Mouse (Mus musculus) brain, adult 10 weeks (tissue): ENCODE measurements around the gene Disp2. TPM values are rescaled to one million over a fixed set of nuclear protein-coding genes. Genes with fewer than 3 reads are reported as not detected.

ENCODE experiments used
- polyA plus RNA-seq: library from polyadenylated mRNA; stranded (reverse); fragments of 350-450 nt; fragmentation: Illumina TruSeq; extraction: RNeasy Lipid Tissue Mini Kit (QIAGEN cat#74804); gene quantifications from one replicate; pipeline ENCODE4 v1.2.3, GENCODE M21; 2015; ENCODE audit warnings: low read depth, low replicate concordance

Disp2 gene
- 137 TPM for polyA plus RNA-seq

DNA sequence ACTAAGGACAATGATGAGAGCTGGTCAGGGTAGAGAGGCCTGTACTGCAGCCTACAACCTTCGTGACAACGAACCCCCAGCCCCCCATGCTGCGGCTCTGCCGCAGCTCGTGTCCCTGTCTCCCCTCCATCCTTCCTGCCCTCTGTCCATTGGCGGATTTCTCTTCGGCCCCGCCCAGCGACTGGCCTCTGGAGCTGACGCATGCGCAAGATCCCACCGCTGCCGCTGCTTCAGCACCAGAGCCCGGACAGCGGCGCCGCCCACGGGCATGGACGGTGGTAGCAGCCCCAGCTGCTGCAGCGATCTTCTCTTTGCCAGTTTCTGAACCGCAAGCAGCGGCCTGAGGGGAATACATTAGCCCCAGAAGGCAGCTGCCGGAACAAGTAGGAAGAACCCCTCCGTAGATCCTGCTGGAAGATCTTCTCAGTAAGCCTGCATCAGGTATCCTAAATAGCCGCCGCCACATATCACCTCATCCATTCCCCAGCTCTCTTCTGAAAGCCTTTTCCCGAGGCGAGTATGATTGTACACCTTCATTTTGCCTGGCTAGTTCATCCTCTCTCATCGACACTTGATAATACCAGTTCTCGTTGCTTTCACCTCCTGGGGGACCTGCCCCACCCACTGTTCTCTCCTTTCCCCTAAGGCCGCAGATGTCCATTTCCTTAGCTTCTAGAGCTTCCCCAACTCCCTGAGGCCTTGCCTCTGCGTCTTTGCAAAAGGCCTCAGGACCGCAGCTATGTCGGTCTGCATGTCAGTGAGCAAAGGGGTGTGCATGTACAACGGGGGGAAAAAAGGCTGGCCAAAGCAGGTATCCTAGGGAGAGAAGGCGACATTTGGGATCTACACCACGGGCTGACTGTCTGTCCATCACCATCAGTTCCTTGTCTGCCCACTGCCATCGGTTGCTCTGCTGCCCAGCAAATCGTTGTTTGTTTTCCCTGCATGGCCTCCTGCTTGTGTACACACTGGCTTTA lies at the start of gene Disp2:
TSS of gene Disp2 (plus strand) at position 216 of the 977 bp plus-strand sequence.

DNA sequence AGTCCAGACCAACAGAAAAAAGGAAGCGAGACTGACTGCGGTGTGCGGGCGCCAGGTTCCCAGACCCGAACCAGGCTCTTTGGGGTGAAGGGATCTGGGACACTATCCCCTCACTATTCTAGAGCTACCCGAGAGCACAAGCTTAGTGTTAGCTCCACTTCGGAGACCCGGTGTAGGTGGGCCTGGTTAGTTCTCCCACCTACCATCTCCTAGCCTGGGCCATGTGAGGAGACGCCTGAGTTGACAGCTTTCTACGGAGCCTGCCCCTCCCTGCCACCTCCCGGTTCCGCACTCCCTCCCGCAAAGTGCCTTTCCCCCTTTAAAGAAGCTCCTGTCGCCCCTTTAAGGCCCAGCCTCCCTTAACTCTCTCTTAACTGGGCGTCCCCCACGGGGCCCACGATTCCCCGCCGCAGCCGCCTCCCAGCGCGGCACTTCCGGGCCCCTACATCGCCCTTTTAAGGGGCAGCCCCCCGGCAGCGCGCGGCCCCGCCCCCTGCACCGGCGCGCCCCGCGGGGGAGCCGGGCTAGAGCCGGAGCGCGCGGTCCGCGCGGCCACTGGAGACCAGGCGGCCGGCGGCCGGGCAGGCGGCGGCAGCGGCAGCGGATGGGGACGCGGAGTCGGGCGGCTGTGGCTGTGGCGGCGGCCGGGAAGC lies 34.2 kb upstream of the Disp2 start, which contains the start of gene Inafm2:
TSS of gene Inafm2 (plus strand) at position 527 of the 653 bp plus-strand sequence.

DNA sequence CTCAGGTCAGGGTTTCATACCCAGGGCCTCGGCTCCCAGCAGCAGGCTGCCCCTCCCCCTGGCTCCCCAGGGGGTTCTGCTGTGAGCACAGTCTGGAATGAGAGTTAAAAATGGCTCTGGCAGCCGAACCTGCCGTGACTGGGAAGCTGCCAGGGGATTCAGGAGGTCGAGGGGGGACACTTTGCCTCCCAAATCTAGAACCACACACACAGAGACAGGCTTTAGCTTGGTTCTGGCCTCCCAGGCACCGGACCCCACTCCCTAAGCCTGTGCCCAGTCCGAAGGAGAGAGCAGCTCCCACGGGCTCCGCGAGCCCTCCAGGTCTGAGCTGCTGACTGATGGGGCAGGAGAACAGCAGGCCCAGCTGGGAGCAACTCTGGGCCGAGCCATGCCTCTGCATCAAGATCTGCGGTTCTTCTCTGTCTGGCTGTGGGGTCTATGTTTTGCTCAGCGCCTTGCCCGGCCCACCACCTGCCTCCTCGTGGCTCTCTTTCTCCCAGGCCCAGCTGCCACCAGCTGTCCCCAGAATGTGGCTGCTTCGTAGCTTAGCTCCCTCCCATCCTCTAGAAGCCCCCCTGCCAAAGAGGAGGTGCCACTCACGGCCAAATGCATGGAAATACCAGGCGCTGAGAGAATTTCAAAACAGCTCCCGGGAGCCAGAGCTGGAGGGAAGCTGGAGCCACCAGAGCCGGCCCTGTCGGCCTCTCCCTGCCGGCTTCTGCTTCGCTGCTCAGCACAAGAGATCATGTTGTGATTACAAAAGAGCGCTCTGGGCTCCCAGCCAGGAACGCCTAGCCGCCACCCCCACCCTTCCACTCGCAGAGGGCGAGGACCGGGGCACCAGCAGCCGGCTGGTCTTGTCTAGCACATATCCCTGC lies 17.4 kb upstream of the Disp2 start, which contains the start of gene Ccdc9b:
TSS of gene Ccdc9b (minus strand) at position 756 of the 878 bp plus-strand sequence.

DNA sequence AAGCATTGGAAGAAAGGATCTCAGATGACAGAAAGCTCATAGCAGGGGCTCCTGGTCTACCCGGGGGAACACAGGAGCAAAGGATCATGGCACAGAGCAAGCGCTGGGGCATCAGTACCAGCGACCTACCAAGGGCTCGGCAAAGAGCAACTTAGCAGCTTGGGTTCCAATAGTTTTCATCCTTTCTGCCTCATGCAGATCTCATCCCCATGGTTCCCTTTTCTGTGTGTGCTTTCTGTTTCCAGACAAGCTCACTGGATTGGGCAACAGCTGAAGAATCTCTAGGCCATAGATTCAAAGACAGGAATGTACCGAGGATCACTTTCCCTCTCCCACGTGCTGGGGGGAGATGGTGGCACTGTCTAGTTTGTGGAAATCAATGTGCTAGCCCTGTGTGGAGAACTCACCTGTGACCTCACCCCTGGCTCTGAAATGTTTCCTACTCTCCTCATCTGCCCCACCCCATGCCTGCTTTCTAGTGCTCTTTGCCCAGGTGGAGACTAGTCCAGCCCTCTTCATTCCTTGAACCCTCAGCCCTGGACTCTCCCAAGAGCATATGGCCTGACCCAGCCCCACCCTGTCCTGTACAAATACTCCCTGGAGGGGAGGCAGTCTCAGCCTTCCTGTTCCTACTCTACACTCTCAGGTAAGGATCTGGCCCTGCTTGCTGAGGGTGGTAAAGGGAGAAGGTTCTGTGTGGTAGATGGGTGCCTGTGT lies 7.2 kb upstream of the Disp2 start, which contains the start of gene Phgr1:
TSS of gene Phgr1 (plus strand) at position 612 of the 717 bp plus-strand sequence.

DNA sequence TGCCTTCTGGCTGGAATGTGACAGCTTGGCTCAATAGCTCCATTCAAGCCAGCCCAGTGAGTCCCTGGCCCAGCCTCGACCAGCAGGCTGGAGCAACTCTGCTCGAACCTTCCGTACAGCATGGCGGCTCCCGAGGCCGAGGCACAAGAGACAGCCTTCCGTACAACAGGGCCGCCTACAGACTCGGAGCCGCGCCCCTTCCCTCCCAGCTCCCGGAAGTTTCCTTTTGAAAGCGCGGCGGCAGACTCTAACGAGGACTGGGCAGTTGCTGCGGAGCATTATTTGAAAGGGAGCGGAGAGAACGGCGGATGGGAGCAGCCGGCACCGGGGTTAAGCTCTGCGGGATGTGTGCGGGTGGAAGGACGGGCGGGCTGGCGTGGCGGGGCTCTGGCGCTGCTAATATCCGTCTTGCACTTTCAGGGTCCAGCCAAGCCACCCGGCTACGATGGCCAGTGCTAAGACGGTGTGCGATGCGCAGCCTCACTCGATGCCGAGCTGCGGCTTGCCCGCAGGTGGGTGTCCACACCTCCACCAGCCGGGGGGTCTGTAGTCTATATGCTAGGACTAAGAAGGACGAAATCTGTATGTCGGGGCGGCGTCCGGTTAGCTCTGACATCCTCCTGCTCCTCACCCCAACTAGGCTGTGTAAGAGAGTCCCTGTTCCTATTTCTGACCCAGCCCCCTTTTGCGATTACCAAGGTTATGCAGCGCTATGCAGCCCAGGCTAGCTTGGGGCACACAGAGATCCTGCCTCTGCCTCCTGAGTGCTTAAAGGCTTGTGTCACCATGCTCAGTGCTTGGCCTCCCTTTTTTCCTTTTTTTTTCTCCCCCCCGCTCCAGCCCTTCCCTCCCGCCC lies 34.7 kb downstream of the Disp2 start, which contains the start of gene Knstrn:
TSS of gene Knstrn (plus strand) at position 23 of the 856 bp plus-strand sequence.

Other genes with a start within 250 kb of the Disp2 start
- gene Bmf, start 230.0 kb upstream of the Disp2 start, polyA plus RNA-seq = 4.3 TPM
- 1.3 TPM for gene Bub1b, start 181.5 kb upstream of the Disp2 start, polyA plus RNA-seq
- gene Pak6, start 116.4 kb upstream of the Disp2 start, polyA plus RNA-seq = 31.5 TPM
- 15.3 TPM for gene Ankrd63, start 75.8 kb upstream of the Disp2 start, polyA plus RNA-seq
- gene Plcb2, start 51.3 kb upstream of the Disp2 start, polyA plus RNA-seq = 2.4 TPM
- 25.2 TPM for gene Inafm2, start 34.0 kb upstream of the Disp2 start, polyA plus RNA-seq
- gene Ccdc9b, start 17.1 kb upstream of the Disp2 start, polyA plus RNA-seq = 4.2 TPM
- not detected for gene Phgr1, start 7.0 kb upstream of the Disp2 start, polyA plus RNA-seq
- gene Knstrn, start 34.3 kb downstream of the Disp2 start, polyA plus RNA-seq = 2.0 TPM
- gene Ivd, start 82.2 kb downstream of the Disp2 start, polyA plus RNA-seq = 84.6 TPM
- gene Bahd1, start 120.7 kb downstream of the Disp2 start, polyA plus RNA-seq = 16.6 TPM
- 2.5 TPM for gene Chst14, start 146.8 kb downstream of the Disp2 start, polyA plus RNA-seq
- 74.4 TPM for gene Ccdc32, start 249.7 kb downstream of the Disp2 start, polyA plus RNA-seq